Mouse (Mus musculus) ovary, postnatal 36 days (tissue): Measurements from ENCODE around the gene Mst1.
A peak's percentile ranks its signal among the peaks of the same experiment; 100 is the strongest.

Experiments used
- DNase-seq: peaks from one replicate; pipeline ENCODE4 v3.0.0; 2022; ENCODE audit warnings: low spot score, mixed read lengths

Mst1 gene

DNA sequence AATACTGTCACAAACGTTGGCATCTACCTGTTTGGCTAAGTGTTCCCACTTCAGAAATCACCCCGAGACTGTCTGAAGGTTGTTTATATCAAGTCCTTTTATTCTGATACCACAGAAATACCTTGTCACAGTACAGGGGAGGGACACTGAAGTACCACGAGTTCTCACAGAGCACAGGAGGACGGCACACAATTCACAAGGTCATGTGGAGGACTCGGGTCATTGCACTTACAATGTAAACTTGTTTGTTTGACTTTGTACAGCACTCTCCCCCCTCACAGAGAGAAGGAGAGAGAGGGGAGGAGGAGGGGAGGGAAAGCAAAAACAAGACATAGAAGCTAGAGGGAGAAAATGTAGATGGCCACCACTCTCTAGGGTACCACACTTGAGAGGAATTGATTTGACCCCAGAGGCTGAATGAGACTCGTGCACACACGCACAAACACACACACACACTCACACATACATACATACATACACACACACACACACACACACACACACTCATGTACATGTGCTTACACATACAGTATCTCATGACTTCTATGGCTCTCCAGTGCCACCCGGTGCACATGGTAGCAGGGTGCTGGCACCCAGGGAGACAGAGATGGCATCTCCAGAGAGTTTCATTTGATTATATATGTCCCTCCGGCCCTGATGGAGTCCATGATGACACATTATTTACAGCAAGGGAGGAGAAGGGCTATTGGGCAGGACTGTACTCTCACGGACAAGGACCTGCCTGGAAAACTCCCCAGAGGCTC, 15.9 kb downstream of the Mst1 start:
- no peak for DNase-seq

DNA sequence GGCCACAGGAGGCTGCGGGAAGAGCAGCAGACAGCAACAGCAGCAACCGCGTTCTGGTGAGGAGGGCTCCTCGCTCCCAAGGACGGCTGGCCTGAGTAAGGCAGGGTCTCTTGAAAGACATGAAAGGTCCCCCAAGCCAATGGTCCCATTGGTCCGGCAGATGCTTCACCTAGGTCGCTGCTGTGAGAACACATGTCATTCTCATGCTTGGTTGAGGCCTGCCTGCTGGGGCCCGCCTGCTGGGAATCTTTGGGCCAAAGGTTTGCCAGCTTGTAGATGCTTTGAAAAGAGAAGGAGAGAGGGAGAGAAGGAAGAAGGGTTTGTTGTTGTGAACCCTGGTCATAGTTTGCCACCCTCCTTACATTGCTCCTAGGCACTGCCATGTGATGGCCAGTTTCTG, 19.4 kb downstream of the Mst1 start:
- no peak for DNase-seq

DNA sequence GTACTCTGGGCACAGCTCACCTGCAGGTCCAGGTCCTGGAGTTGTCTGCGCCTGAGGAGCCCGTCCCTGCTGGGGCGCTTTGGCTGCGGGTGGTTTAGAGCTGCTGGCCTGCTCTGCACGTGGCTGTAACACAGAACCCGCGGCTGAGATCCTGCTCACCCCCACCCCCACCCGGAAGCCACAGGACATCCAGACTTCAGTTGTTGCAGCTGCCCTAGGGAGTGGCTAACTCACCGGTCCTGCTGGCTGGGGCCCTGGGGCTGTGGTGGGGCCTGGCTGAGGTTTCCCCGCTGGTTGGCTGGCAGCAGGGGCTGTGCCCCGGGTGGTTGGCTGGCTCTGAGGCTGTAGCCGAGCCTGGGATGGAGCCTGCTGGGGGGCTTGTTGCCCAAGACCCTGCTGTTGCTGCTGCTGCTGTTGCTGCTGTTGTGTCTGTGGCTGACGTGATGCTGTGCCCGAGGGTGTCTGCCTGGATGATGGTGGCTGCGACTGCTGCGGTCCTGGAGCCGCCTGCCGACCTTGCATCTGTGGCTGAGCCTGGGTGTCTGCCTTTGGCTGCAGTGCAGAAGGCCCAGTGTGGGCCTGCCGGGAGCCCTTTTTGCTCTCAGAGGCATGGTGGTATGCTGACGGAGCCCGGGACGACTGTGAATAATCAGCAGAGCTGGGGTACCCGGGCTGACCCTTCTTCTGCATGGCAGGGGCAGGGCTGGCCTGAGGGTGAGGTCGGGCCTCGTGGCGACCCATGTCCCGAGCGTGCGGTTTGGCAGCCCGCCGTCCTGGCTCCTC, 24.7 kb downstream of the Mst1 start:
- DNase-seq = no peak

DNA sequence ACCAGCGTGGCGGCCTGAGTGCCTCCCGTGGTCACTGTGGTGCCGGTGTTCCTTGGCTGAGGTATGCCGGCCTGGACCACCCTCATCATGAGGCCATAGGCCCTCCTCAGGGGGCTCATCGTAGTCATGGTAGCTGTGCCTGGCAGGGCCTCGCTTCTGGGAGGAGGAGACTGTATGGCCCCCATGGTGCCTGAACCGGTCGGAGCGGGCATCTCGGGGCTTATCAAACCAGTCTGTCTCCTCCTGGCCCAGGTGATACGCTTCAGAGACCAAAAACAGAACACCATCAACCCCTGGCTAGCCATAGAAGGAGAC, 25.3 kb downstream of the Mst1 start:
- DNase-seq = no peak

DNA sequence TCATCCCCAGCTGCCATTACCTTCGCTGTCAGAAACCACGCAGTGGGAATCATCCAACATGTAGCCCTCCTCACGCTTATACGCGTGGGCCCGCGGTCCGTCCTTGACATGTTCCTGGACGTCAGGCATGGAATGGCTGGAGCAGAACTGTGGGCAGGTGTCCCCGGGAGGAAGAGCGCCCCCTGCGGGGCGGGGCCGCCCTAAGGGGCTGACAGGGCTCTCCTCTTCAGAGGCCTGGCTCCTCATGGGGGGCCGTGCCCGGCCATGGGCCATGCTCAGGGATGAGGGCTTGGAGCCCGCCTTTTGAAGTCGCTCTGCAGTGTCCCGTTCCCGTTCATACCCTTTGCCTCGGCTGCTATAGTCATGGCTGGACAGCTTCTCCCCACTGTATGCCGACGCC, 25.9 kb downstream of the Mst1 start:
- no peak for DNase-seq

DNA sequence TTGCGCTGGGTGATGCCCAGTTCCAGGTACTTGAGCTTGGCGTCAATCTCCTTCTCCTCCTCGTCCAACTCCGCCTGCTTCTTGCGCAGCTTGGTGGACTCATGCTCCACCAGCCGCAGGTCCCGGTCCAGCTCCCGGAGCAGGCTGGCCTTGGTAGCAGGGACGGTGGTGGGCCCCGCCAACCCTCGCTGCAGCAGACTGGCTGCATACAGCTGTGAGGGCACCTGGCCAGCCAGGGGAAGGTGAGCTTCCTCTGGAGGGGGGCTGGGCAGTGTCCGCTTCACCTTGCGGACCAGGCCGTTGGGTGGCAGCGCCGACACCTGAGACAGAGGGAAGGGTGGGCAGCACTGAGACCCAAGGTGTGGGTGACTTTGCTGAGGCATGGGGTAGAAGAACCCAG, 27.6 kb downstream of the Mst1 start:
- DNase-seq = no peak

DNA sequence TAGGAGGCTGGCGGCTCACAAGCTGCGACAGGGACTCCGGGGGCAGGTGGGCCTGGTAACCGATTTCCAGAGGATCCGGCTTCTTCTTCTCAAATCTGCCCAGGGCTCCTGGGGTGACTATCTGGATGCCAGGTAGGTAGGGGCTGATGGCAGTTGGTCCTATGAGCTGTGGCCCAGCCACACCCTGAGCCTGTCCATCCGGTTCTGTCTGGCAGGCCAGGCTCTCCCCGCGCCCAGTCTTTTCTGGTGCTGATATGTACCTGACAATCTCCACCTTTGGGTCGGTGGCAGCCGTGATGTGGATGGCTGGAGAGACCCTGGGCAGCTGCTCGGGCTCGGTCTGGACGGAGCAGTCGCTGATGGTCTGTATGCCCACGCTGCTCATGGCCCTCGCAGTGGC, 29.9 kb downstream of the Mst1 start:
- DNase-seq = no peak

DNA sequence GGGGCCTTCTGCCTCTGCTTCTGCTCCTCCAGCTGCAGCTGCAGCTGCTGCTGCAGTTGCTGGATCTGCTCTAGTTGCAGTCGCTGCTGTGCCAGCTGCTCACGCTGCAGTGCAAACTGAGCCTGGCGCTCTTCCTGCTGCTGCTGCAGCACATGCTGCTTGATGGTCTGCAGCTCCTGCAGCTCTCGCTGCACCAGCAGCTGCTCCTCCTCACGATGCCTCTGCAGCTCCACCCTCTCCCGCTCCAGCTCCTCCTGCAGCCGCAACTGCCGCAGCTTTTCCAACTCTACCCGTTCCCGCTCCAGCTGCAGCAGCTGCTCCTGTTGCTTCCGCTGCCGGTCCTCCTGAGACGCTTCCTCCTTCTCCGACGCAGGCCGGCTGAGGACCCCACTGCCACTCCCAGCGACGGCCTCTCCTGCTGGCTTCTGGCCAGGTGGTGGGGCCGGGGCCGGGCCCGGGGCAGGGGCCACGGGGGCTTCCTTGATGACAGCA, 30.9 kb downstream of the Mst1 start:
- no peak for DNase-seq

DNA sequence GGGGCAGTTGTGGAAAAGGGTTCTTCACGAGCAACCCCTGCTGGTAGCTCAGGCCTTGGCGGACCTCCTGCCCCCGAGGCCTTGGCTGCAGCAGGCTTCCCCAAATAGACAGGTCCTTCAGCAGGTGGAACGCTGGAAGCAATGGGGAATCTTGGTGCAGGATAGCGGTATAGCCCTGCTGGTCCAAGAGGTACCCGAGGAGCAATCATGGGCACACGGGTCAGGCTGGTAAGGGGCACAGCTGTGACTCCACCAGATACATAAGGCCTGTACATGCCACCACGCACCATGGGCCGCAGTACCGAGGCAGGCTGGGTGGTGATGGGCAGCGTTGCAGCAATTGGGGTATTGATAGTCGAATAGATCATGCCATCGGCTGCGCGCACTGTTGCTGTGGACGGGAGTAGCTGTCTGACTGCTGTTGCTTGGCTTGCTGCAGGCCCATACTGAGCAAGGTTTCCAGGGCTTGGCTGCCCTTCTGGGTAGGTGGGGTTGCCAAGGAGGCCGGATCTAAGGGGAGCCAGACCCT, 31.4 kb downstream of the Mst1 start:
- no peak for DNase-seq

DNA sequence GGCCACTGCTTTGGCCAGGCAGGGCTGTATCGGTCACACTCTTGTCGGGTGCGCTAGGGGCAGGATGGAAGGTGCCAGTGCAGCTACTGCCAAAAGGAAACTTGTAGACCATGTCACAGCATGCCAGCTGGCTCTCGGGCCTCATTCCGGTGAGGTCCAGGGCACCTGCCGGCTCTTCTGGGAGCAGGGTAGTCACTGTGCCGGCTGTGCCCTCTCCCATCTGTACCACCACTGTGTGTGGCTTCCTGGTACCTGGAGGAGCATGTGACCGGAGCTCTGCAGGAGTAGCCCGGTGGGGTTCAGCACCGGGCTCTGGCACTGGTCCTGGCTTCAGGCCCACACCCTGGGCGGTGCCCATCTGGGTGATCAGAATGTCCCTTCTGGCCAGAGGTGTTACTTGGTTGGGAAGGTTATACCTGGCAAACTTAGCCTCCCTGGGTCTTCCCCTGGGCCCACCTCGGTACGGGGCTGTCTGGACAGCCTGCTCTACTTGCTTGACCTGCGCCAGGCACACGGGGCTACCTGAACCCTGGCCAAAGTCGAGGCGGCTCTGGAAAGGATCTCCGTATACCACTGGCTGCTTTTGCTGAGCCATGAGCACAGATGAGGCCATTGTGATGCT, 32.6 kb downstream of the Mst1 start:
- DNase-seq = no peak

DNA sequence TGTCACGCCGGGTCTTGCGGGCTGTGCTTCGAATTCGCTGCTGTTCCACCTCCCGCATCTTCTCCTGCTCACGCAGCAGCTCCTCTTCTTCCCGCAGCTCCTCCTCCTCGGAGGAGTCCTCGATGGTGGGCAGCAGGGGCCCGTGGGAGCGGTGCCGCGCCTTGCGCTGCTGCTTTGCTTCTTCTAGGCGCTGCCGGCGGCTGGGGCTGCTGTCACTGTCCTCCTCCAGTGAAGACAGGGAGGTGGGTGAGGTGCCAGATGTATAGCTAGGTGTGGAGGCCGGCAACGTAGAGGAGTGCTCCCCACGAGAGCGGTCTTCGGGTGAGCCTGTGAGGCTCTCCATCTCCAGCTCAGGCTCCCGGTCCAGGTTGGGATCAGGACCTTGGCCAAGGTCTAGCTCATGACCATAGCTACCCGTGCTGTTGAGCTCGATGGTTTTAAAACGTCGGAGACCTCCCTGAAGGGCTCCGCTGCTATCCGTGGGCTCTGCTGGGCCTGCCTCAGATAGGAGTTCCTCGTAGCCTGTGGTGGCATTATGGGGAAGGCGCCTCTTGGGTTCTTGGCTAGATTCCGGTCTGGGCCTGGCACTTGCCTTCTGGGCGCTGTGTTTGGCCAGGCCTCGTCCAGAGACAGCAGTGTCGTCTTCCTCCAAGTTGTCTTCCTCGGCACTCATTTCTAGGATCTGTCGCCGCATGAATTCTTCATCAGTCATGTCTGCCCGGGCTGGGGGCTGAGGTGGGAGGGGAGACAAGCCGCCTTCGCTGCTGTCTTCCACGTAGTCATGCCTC, 35.2 kb downstream of the Mst1 start:
- DNase-seq = no peak

DNA sequence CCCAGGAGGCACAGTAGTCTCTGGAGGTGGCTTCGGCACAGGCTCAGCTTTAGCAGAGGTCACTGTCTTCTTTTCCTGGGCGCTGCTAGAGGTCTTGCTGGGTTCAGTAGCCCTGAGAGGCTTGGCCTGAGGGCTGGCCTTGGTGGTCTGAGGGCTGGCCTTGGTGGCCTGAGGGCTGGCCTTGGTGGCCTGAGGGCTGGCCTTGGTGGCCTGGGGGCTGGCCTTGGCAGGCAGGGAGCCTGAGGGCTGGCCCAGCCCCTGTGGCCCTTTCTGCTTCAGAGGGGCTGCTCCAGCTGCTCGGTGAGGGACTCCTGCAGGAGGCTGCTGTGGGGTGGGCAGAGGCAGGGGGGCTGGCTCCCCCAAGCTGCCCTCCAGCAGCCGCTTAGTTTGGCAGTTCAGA, 36.9 kb downstream of the Mst1 start:
- peak; percentile 47 for DNase-seq

DNA sequence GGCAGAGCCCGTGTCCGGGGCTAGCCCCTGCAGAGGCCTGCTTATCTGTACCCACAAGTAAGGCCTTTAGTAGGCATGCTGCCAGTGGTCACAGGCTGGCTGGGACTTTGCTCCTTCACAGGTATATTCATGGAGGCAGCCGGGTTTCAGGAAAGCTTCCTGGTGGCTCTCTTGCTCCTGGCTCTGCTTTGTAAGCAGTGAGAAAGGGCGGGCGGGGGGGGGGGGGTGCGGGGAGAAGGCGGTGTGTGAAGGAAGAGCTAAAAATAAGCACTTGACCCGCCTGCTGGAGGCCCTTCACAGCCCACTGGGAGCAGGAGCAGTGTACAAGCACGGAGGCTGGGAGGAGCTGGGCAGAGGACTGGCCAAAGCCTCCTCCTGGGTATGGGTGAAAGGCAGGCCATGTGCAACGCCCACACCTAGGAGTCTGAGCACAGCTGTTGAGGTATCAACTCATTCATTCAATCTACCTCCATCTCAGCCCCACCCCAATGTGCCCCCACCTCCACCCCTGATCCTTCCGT, 39.7 kb downstream of the Mst1 start:
- peak; percentile 40 for DNase-seq

DNA sequence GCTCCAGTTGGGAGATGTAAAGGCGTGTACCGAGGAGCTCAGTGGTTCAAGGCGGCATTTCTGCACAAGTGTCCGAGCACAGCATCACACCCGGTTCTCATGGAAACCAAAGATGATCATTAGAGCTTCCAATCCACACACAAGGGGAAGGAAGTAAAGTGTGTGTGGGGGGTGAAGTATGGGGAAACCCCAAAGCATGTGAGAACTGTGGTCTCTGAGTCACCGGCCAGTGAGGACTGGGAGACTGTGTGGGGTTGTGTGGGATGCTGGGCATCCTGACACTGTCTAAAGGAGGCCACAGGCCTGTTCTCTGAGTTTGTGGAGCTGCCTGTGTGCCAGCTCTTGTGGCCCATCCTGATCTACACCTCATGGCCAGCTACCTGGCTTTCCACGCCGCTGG, 40.4 kb downstream of the Mst1 start:
- DNase-seq = no peak

DNA sequence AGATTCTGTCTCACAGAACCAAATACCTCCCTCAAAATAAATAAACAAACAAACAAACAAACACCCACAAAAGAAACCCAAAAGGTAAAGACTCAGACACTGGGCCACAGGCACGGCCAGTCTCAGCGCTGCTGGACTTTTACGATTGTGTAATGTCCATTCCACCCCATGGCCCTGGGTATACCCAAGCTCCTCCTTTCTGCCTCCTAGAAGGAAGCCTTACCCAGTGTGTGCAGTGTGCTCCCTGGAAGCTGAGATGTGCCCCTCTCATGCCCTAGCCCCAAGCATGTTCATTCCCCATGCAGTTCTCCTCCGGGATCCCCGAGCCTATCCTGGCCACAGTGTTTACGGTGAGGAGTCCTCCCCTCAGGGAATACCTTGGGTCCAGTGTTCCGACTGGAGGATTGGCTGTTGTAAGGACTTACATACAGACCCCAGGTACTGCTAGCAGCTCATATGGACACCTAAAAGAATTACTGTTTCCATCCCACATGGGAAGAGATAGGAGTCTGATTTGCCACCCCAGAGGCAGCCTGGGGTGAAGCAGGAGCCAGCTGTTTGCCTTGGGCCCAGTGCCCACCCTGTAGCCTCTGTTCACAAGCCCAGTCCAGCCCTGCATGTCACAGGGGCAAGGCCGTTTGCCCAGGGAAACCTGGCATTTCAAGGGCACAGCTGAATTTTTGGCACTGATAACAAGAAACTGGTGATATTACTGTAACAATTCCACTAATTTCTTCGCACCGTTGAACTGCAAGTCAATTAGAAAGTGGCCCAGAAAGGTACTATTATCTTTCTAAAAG, 41.1 kb downstream of the Mst1 start:
- DNase-seq = peak; percentile 60

DNA sequence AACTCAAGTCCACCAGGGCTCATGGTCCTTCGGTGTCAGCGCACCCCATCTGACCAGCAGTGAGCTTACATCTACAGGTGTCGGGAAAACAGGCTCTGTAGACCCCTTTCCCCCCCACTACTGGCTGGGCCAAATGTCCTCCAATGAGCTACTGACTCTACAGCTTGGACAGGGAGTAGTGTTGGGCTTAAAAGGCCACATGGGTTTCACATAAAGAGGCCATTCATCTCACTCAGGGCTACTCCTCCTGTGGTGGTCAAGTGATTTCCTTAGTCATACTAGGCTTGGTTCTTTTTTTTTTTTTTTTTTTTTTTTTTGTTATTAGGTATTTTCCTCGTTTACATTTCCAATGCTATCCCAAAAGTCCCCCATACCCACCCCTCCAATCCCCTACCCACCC, 43.7 kb downstream of the Mst1 start:
- no peak for DNase-seq

DNA sequence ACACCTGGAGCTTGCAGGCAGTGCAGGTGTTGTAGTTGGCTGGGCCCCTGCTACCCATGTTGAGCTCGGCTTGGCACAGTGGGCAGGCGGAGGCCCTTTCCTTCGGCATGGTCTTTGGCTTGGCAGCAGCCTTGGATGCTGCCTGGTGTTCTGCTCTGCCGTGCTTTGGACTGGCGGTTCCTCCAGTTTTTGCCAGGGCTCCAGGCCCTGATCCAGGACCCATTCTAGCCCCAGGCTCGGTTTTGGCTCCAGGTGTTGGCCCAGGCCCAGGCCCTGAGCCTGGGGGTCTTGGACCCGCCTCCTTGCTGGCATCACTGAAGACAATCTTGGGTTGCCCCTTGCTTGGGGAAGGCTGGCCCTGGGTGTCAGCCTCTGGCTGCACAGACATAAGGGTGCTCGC, 45.5 kb downstream of the Mst1 start:
- no peak for DNase-seq

DNA sequence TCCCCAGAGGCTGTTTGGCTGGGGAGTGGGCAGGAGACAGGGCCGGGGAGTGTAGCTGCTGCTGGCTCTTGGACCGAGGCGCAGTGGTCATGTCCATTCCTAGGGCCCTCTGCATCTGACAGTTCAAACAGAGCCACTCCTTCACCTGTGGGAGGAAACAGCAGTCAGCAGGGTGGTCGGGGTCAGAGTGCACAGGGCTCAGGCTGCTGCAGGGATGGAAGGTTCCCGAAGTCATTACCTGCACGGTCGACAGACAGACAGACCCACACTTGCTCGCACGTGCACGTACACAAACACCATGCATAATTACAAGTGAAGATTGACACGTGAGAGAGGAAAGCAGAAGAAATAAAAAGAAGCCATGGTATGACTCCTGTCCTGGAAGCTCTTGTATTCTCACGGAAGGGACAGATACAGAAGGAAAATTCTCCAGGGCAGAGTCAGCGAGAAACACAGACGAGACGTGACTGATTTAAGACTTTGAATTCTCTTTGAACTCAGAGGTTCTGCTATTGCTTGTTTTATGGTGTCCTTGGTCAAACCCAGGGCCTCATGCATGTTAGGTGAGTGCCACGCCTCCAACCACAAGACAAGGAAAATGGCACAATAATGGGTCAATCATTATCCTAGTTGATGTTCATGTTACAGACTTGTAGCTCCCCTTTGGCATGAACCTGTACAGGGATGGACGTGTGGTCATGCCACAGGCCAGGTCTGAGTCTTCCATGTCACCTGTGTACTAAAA, 46.4 kb downstream of the Mst1 start:
- no peak for DNase-seq

DNA sequence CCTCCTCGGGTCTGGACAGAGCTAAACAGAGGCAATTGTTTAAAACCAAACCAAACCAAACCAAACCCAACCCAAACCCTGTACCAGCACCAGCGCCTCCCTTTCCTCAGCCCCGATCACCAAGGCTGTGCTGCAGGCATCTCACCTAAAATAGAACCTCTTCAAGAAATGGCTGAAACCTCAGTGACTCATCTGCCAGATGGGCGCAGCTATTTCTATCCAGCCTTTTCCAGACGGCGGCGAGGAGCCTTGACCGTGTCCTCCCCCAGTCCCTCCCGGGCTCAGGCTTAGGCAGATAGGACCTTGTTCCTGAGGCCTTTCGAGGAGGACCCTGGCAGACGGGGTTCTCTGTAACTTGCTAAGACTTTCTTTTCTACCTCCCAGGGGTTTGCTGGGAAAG, 48.0 kb downstream of the Mst1 start:
- no peak for DNase-seq
